Mouse (Mus musculus): Measurements from ENCODE around the gene Pja2. TPM values are rescaled to one million over a fixed set of nuclear protein-coding genes. Genes with fewer than 3 reads are reported as not detected.
"Not testable (repeated sequence)": the region's sequence is repeated elsewhere in the genome, so short reads cannot be mapped to it uniquely, and the experiment has no call there.

Pja2 gene
- polyA plus RNA-seq, 1 experiment: 166 TPM

DNA sequence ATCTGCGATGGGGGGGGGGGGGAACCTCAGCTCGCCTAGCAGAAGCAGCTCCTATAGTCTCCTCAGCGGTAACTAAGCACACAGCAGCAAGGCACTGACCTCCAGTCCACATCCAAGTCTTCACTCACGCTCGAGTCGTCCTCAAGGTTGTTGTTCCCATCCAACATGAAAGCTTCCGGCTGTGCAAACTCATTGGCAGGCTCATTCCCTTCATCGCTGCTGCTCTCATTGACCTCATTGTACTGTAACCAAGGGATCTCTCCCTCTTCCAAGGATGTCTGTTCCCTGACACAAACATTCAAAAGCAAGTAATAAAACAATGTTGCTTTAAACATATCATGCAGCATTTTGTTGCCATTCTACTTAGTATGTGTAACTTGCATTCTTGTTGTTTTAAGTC, 39.0 kb downstream of the Pja2 start:
- Histone ChIP-seq H3K4me3 (ENCODE audit: insufficient read depth, low read length) (no peak overlapping the region), H3K27ac (ENCODE audit: insufficient read depth, low read length) (no peak overlapping the region), H3K4me1 (ENCODE audit: control insufficient read depth, insufficient read depth, low read length) (no peaks in the 10 kb centered on the region; the same call in 1 of the 2 replicates)
- no peak for TF ChIP-seq CTCF (IDR thresholded peaks at IDR 0.05; ENCODE audit: extremely low read depth, insufficient read depth, low read length)
- no peak for TF ChIP-seq POLR2A (IDR thresholded peaks at IDR 0.05; ENCODE audit: extremely low read depth, insufficient read depth, low read length)

DNA sequence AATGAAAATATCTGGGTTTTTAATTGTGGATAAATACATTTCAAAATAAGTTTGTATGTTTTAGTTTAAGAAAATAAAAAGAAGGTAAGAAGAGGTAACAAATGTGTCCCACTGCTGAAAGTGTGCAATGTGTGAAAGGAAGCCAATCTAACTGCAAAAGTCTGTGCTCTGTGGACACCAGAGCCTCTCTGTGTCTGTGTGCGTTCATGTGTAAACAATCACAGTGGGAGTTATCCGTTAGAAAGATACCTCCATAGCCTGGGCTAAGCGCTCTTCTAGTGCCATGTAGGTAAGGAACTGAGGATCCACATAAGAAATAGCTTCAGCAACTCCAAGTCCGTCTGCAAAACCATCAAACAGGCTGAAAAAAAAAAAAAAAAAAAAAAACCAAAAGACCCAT, 42.0 kb downstream of the Pja2 start:
- Histone ChIP-seq H3K4me3 (ENCODE audit: insufficient read depth, low read length) (no peak overlapping the region), H3K27ac (ENCODE audit: insufficient read depth, low read length) (no peak overlapping the region), H3K4me1 (ENCODE audit: control insufficient read depth, insufficient read depth, low read length) (no peaks in the 10 kb centered on the region; the same call in 1 of the 2 replicates)
- no peak for TF ChIP-seq CTCF (IDR thresholded peaks at IDR 0.05; ENCODE audit: extremely low read depth, insufficient read depth, low read length)
- no peak for TF ChIP-seq POLR2A (IDR thresholded peaks at IDR 0.05; ENCODE audit: extremely low read depth, insufficient read depth, low read length)

DNA sequence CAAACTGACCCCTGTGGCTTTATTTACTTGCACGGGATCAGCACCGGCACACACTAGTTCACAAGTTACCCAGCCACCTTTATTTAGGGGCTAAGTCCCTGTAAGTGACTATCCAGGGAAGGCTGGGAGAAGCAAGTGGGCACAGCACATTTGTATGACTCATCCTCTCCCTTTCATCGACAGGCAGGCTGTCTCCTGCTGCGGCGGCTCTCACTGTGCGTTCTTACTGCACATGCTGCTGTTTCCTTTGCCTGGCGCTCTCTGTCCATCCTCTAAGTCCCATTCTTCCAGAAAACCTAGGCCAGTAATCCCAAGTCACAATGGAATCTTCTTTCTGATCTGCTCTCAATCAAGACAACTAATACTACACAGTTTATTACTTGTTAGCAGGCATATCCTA, 43.7 kb downstream of the Pja2 start:
- no peak overlapping the region for H3K4me3 ChIP-seq (ENCODE audit: insufficient read depth, low read length)
- H3K4me1 ChIP-seq (ENCODE audit: control insufficient read depth, insufficient read depth, low read length): no peaks in the 10 kb centered on the region; the same call in 1 of the 2 replicates
- H3K27ac ChIP-seq (ENCODE audit: insufficient read depth, low read length): no peak overlapping the region
- no peak for TF ChIP-seq POLR2A (IDR thresholded peaks at IDR 0.05; ENCODE audit: extremely low read depth, insufficient read depth, low read length)
- TF ChIP-seq CTCF (IDR thresholded peaks at IDR 0.05; ENCODE audit: extremely low read depth, insufficient read depth, low read length): no peak

DNA sequence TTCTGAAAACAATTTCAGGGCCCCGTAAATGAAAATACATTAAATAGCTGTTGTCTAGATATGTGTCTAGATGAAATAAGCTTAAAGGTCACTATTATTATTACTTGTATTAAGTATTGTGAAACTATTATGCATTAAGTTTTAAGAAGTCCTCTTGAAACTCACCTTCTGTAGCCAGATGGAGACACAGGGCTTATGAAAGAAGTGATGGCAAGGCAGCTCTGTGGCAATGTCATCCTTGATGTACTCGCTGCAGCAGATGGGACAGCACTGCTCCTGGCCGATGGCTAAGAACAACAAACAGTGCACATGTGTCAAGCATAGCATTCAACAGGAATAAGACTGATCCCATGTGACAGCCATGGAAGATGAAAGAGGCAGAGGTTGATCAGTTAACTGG, 44.9 kb downstream of the Pja2 start:
- TF ChIP-seq CTCF (IDR thresholded peaks at IDR 0.05; ENCODE audit: extremely low read depth, insufficient read depth, low read length): no peak
- TF ChIP-seq POLR2A (IDR thresholded peaks at IDR 0.05; ENCODE audit: extremely low read depth, insufficient read depth, low read length): no peak
- peaks cover 1% of the 10 kb centered on the region; the same call in 1 of the 2 replicates for H3K4me1 ChIP-seq (ENCODE audit: control insufficient read depth, insufficient read depth, low read length)
- no peak overlapping the region for H3K27ac ChIP-seq (ENCODE audit: insufficient read depth, low read length)

DNA sequence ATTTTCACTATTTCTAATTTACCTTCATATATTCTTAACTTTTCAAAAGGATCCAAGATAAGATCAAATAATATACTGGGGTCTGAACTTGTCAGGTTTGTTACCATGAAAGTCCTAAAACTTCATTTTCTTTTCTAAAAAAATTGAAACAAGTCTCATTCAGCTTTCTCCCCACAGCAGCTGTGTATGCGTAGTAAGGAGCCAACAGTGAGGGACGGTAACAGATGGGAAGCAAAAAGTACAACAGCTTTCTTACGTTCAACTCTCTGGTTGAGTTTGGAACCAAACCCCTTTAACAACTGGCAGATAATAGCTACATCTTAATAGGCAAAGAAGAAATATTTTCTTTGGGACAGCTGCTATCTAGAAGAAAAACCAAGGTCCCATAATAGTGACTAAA, 50.3 kb downstream of the Pja2 start:
- not testable (repeated sequence) for H3K27ac ChIP-seq (ENCODE audit: insufficient read depth, low read length); H3K4me3 ChIP-seq (ENCODE audit: insufficient read depth, low read length); H3K4me1 ChIP-seq (ENCODE audit: control insufficient read depth, insufficient read depth, low read length)

More for the DNA sequence above, 44.9 kb downstream of the Pja2 start:
- H3K4me3 ChIP-seq (ENCODE audit: insufficient read depth, low read length): no peak overlapping the region

DNA sequence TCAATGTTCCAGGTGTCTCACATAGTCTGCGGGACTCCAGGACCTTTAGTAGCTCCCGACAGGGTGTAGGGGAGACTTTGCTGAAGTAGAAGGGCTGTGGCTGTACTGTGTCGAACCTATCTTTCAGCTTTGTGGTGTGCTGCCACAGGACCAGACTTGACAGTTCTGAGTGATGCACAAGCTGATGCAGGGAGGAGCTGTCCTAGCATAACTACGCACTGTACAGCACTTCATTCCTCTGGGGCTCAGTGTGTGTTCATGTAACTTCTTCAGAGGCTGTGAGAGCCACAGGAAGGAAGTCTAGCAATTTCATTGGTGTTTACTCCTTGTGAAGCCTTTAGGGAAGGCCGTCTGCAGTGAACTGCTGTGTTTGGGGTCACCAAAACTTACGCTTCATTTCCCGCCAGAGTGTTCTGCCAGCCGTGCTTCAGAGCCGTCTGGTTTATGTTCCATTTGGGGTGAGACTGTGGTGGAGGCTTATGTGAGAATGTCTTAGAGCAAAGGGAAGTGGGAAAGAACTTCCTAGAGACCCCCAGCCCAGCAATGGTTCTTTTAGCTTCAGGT, 54.0 kb downstream of the Pja2 start:
- TF ChIP-seq CTCF (IDR thresholded peaks at IDR 0.05; ENCODE audit: extremely low read depth, insufficient read depth, low read length) (no peak), POLR2A (IDR thresholded peaks at IDR 0.05; ENCODE audit: extremely low read depth, insufficient read depth, low read length) (no peak)
- Histone ChIP-seq H3K4me3 (ENCODE audit: insufficient read depth, low read length) (no peak overlapping the region), H3K4me1 (ENCODE audit: control insufficient read depth, insufficient read depth, low read length) (peaks cover 1% of the 10 kb centered on the region; the same call in 1 of the 2 replicates), H3K27ac (ENCODE audit: insufficient read depth, low read length) (no peak overlapping the region)

DNA sequence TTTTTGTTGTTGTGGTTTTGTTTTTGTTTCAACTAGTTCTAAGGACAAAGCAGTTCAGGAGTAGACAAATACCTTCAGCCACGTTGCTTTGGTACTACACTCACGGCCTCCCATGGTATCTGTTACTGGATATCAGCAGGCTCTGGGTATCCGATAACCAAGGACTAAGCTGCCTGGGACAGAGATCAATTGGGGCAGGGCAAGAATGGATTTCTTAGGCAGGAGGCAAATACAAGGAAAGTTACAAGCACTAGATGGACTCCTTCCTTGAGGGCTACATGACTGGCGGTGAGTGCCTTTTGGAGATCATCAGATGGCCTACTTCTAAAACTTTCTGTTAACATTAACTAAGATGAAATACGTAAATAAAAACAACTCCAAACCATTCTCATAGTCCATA, 55.0 kb downstream of the Pja2 start:
- TF ChIP-seq POLR2A (IDR thresholded peaks at IDR 0.05; ENCODE audit: extremely low read depth, insufficient read depth, low read length) (no peak), CTCF (IDR thresholded peaks at IDR 0.05; ENCODE audit: extremely low read depth, insufficient read depth, low read length) (no peak)
- H3K4me3 ChIP-seq (ENCODE audit: insufficient read depth, low read length): no peak overlapping the region
- no peaks in the 10 kb centered on the region for H3K4me1 ChIP-seq (ENCODE audit: control insufficient read depth, insufficient read depth, low read length)
- H3K27ac ChIP-seq (ENCODE audit: insufficient read depth, low read length): no peak overlapping the region

DNA sequence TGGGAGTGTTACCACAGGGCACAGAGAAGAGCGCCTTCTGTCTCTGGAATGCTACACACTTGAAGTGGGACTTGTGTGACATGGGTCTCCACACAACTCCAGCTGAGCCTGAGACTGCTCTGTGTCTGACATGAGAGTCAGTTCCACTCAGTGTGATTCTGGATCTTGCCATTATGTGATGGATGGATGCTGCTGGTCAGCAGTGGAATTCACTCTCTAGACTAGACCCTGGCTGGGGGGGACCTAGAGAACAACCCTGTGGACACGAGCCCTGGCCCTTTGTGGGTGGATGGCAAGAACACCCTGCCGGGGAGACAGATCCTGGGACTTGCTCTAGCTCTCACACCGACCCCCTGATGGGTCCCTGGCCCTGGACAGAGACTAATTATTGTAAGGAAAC, 56.5 kb downstream of the Pja2 start:
- Histone ChIP-seq H3K27ac (ENCODE audit: insufficient read depth, low read length) (no peak overlapping the region), H3K4me1 (ENCODE audit: control insufficient read depth, insufficient read depth, low read length) (peaks cover 3% of the 10 kb centered on the region), H3K4me3 (ENCODE audit: insufficient read depth, low read length) (no peak overlapping the region)
- TF ChIP-seq POLR2A (IDR thresholded peaks at IDR 0.05; ENCODE audit: extremely low read depth, insufficient read depth, low read length) (no peak), CTCF (IDR thresholded peaks at IDR 0.05; ENCODE audit: extremely low read depth, insufficient read depth, low read length) (no peak)

DNA sequence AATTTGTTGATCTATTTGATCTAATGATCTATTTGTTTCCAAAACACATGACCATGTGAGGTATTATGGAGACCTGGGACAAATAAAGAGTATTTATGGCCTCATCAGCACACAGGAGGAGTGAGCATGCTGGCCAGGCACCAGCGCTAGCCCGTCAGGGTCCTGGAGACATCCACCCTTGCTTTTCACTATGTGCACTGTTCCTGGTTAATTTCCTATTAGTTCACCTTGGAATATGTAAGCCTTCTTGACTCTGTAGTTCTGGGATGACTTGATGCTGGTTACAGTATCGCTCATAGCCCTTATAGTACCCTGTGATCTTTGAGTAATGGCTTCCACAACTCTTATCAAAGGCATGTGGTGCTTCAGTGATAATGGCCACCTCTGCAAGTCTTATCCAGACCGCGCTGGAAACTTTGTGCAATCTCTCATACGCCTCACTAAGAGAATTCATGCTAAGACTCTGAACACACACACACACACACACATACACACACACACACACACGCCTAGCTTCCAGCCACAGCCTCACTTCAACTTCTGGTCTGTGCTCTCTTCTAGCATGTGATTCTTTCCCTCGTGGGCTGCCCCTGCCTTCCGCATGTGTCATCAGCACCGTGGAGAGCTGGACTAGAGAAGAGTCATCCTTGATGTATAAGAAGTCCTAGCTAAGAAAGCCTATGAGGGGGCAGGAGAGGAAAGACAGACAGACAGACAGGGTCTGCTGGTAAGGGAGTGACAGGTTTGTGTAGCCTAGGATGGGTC, 57.2 kb downstream of the Pja2 start:
- Histone ChIP-seq H3K27ac (ENCODE audit: insufficient read depth, low read length) (no peak overlapping the region), H3K4me1 (ENCODE audit: control insufficient read depth, insufficient read depth, low read length) (peaks cover 3% of the 10 kb centered on the region), H3K4me3 (ENCODE audit: insufficient read depth, low read length) (no peak overlapping the region)
- no peak for TF ChIP-seq POLR2A (IDR thresholded peaks at IDR 0.05; ENCODE audit: extremely low read depth, insufficient read depth, low read length)
- no peak for TF ChIP-seq CTCF (IDR thresholded peaks at IDR 0.05; ENCODE audit: extremely low read depth, insufficient read depth, low read length)

DNA sequence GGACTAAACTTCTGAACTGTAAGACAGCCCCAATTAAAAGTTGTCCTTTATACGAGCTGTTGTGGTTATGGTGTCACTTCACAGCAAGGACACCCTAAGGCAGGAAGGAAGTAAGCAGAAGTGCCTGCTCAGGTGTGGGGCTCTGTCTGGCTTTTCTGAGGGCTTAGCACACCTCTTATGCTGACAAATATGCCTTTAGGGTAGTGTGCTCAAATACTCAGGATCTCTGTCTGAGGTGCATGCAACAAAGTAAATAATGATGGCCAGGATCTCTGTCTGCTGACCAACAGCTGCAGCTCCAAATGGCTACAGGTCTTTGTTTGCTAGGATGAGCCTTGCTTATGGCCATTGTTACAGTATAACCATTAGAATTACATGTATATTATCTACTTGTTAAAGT, 71.1 kb downstream of the Pja2 start:
- Histone ChIP-seq H3K27ac (ENCODE audit: insufficient read depth, low read length) (no peak overlapping the region), H3K4me1 (ENCODE audit: control insufficient read depth, insufficient read depth, low read length) (no peaks in the 10 kb centered on the region), H3K4me3 (ENCODE audit: insufficient read depth, low read length) (no peak overlapping the region)
- TF ChIP-seq POLR2A (IDR thresholded peaks at IDR 0.05; ENCODE audit: extremely low read depth, insufficient read depth, low read length) (no peak), CTCF (IDR thresholded peaks at IDR 0.05; ENCODE audit: extremely low read depth, insufficient read depth, low read length) (no peak)
